ENCODE assay signal across 8 mouse cellular contexts in the genomic region with DNA sequence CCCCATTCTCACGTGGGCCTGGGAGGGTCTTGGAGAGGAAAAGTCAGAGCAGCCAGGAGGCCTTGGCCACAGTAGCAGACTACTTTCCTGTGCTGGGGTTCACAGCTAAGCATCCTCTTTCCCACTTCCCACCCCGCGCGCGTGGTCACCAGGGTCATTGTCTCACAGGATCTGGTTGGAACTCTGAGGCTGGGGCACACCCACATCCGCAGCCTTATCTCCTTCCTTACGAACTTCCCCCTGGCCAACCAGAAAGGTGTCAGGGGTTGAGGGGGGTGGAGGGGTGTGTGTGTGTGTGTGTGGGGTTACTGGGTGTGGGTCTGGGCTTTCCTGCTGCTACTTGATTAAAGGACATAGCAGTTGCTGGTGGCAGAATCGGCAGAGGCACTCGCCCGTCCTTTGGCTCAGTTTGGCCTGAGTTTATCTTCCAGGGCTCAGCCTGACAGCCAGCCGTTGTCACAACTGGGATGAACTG. TPM values are rescaled to one million over a fixed set of nuclear protein-coding genes. Genes with fewer than 3 reads are reported as not detected.
DNase-seq lines count a peak whose midpoint lies in the region; ATAC-seq and TF ChIP-seq lines count a peak whose summit lies in the region.

No protein-coding gene starts in this region.

- no peak for DNase-seq in midbrain, embryonic 10.5 days (ENCODE audit: low spot score)
- DNase-seq in midbrain, embryonic 14.5 days, result no peak
- peak; percentile 51 to 62 for DNase-seq in heart, postnatal 36 days
- DNase-seq in liver, postnatal 0 days, result peak; percentile 63
- peak; percentile 69 for DNase-seq in thymus, postnatal 14 days
- DNase-seq in Muller cell, postnatal 12 days (ENCODE audit: inconsistent ontology term), result no peak
- DNase-seq in layer of hippocampus, postnatal 25 days (ENCODE audit: extremely low spot score in 1 of 2, low spot score in 1 of 2), result no peak

- 82% methylated on average over 11 of the region's 11 CpGs for WGBS in midbrain, embryonic 10.5 days
- WGBS in midbrain, embryonic 14.5 days, result 81% methylated on average over 11 of the region's 11 CpGs
- 23% methylated on average over 11 of the region's 11 CpGs for WGBS in liver, postnatal 0 days (ENCODE audit: insufficient replicate concordance)
- WGBS in forebrain, embryonic 12.5 days, result 81% methylated on average over 11 of the region's 11 CpGs

- H3K27ac ChIP-seq in midbrain, embryonic 10.5 days (replicated peaks), result peak overlapping the region; percentile 24
- no peak overlapping the region for H3K27ac ChIP-seq in midbrain, embryonic 14.5 days (replicated peaks; ENCODE audit: low read depth, low read length)
- H3K27ac ChIP-seq in liver, postnatal 0 days (ENCODE audit: low read depth), result no peak overlapping the region
- no peak overlapping the region for H3K27ac ChIP-seq in forebrain, embryonic 12.5 days

- H3K9ac ChIP-seq in midbrain, embryonic 14.5 days (replicated peaks; ENCODE audit: low read length), result no peak overlapping the region
- H3K9ac ChIP-seq in liver, postnatal 0 days (replicated peaks), result peak overlapping the region; percentile 11; the same call in 1 of the 2 replicates
- H3K9ac ChIP-seq in forebrain, embryonic 12.5 days, result no peak overlapping the region

- no peak overlapping the region for H3K4me3 ChIP-seq in midbrain, embryonic 10.5 days
- no peak overlapping the region for H3K4me3 ChIP-seq in midbrain, embryonic 14.5 days (replicated peaks; ENCODE audit: low read depth, low read length)
- H3K4me3 ChIP-seq in liver, postnatal 0 days (ENCODE audit: low read depth, low read length), result no peak overlapping the region
- no peak overlapping the region for H3K4me3 ChIP-seq in forebrain, embryonic 12.5 days (replicated peaks)

- no peak for TF ChIP-seq CTCF in liver, postnatal 0 days (IDR thresholded peaks at IDR 0.05; ENCODE audit: low read depth)

- H3K4me1 ChIP-seq in midbrain, embryonic 10.5 days, result peaks cover 20% of the 10 kb centered on the region
- 0 out of 2 replicates have a peak, but pooled peaks cover 3% of the 10 kb centered on the region for H3K4me1 ChIP-seq in midbrain, embryonic 14.5 days (ENCODE audit: control insufficient read depth, insufficient read depth, low read length)
- H3K4me1 ChIP-seq in liver, postnatal 0 days (ENCODE audit: insufficient read depth), result peaks cover 28% of the 10 kb centered on the region
- H3K4me1 ChIP-seq in forebrain, embryonic 12.5 days, result peaks cover 13% of the 10 kb centered on the region

- no peak overlapping the region for H3K4me2 ChIP-seq in midbrain, embryonic 14.5 days (ENCODE audit: low read length)
- peak overlapping the region; percentile 16 for H3K4me2 ChIP-seq in liver, postnatal 0 days (ENCODE audit: low read depth, low read length)
- H3K4me2 ChIP-seq in forebrain, embryonic 12.5 days, result no peak overlapping the region

- peaks cover 15% of the 10 kb centered on the region; the same call in 1 of the 2 replicates for H3K27me3 ChIP-seq in midbrain, embryonic 10.5 days (ENCODE audit: low read depth, poor library complexity, severe bottlenecking)
- no peaks in the 10 kb centered on the region for H3K27me3 ChIP-seq in midbrain, embryonic 14.5 days (ENCODE audit: control insufficient read depth, insufficient read depth, low read length)
- H3K27me3 ChIP-seq in liver, postnatal 0 days (ENCODE audit: insufficient read depth, low read length), result peaks cover 10% of the 10 kb centered on the region
- 0 out of 2 replicates have a peak, but pooled peaks cover 9% of the 10 kb centered on the region for H3K27me3 ChIP-seq in forebrain, embryonic 12.5 days

- no peak for ATAC-seq in midbrain, embryonic 14.5 days (ENCODE audit: low FRiP score, low TSS enrichment)
- ATAC-seq in liver, postnatal 0 days, result peak; percentile 69
- no peak for ATAC-seq in forebrain, embryonic 12.5 days (ENCODE audit: low FRiP score)

- no peaks in the 10 kb centered on the region for H3K9me3 ChIP-seq in midbrain, embryonic 10.5 days (replicated peaks)
- no peaks in the 10 kb centered on the region for H3K9me3 ChIP-seq in midbrain, embryonic 14.5 days (ENCODE audit: control insufficient read depth, low read length)
- H3K9me3 ChIP-seq in liver, postnatal 0 days (ENCODE audit: low read length), result no peaks in the 10 kb centered on the region
- no peaks in the 10 kb centered on the region for H3K9me3 ChIP-seq in forebrain, embryonic 12.5 days

- no peaks in the 10 kb centered on the region for H3K36me3 ChIP-seq in midbrain, embryonic 10.5 days
- no peaks in the 10 kb centered on the region for H3K36me3 ChIP-seq in midbrain, embryonic 14.5 days (ENCODE audit: control insufficient read depth, insufficient read depth, low read length)
- no peaks in the 10 kb centered on the region for H3K36me3 ChIP-seq in liver, postnatal 0 days (replicated peaks; ENCODE audit: insufficient read depth, low read length)
- no peaks in the 10 kb centered on the region for H3K36me3 ChIP-seq in forebrain, embryonic 12.5 days (replicated peaks)

- peak; percentile 86 for TF ChIP-seq EP300 in liver, postnatal 0 days (IDR thresholded peaks at IDR 0.05; ENCODE audit: low read depth)

- intact Hi-C loops in heart, postnatal 36 days (cut with DNase I), result no loop called here

RNA-seq across cellular contexts. Expression of gene Cbfa2t3, which starts 13.0 kb away (rescaled TPM):
- 1.9 and 3.4 TPM in 2 replicates for polyA plus RNA-seq in midbrain, embryonic 10.5 days (2016; fragmentation: Nextera tagmentation; extraction: Ambion mirVana)
- polyA plus RNA-seq in midbrain, embryonic 14.5 days (2014; fragmentation: Nextera tagmentation; extraction: Ambion mirVana), result 25.2 and 28.7 TPM in 2 replicates
- total RNA-seq in heart, postnatal 36 days (2021), result 10 to 100 TPM; 19.7 to 23.0 TPM
- polyA plus RNA-seq in liver, postnatal 0 days (2015; fragmentation: Nextera tagmentation; extraction: Ambion mirVana), result 2.1 and 2.4 TPM in 2 replicates
- polyA plus RNA-seq in forebrain, embryonic 12.5 days (2016; fragmentation: Nextera tagmentation; extraction: Ambion mirVana), result 12.2 and 12.4 TPM in 2 replicates
- total RNA-seq in layer of hippocampus, postnatal 25 days (2021), result 10 to 100 TPM; 40.0 to 43.6 TPM

Comparison
In these comparisons a context has a peak if more than half of its experiments do, and no peak if none do; other contexts are left out.
1. DNase-seq: peak in heart, postnatal 36 days (2 of 2), liver, postnatal 0 days (single experiment) and thymus, postnatal 14 days (single experiment); none in midbrain, embryonic 10.5 days (single experiment), midbrain, embryonic 14.5 days (single experiment), Muller cell, postnatal 12 days (single experiment) and layer of hippocampus, postnatal 25 days (0 of 2).